Mouse (Mus musculus): ENCODE data around the gene Taf6.

Gene Taf6

DNA sequence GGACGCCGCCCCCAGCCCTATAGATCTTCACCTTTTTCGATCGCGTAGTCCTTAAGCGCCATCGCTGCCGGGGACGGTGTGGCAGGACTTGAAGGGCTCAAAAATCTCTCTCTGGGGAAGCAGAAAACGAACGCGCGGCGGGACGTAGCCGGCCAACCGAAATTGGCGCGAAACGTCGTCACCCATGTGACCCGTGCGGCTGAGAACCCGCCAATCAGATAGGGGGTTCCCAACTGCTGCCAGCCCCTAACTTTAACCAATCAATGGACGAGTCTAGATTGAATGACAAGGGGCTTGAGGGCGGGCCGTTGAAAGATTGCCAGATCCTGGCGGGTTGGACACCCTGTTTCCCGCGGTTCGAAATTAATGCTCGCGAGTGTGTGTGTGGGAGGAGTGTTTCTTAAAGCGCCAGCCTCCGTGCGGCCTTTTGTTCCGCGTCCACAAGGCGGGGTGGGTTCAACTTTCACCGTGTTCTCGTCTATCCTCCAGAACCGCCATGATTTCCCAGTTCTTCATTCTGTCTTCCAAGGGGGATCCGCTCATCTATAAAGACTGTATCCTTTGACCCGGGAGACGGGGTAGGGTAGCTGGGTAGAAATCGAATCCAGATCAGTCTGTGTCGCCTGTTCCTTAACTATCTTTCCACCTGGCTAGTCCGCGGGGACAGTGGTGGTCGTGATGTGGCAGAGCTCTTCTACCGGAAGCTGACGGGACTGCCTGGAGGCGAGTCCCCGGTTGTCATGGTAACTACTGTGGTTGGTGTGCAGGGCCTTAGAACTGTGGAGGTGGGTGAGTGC, 15.4 kb downstream of the Taf6 start, which contains the start of the genes Ap4m1 and Mcm7:
TSS of gene Ap4m1 (plus strand) at position 308 of the 797 bp plus-strand sequence.
TSS of gene Mcm7 (minus strand) at position 728 of the 797 bp plus-strand sequence.
- DNase-seq (ENCODE audit: low spot score in 2 of 2) = peak; percentile 94 to 99

DNA sequence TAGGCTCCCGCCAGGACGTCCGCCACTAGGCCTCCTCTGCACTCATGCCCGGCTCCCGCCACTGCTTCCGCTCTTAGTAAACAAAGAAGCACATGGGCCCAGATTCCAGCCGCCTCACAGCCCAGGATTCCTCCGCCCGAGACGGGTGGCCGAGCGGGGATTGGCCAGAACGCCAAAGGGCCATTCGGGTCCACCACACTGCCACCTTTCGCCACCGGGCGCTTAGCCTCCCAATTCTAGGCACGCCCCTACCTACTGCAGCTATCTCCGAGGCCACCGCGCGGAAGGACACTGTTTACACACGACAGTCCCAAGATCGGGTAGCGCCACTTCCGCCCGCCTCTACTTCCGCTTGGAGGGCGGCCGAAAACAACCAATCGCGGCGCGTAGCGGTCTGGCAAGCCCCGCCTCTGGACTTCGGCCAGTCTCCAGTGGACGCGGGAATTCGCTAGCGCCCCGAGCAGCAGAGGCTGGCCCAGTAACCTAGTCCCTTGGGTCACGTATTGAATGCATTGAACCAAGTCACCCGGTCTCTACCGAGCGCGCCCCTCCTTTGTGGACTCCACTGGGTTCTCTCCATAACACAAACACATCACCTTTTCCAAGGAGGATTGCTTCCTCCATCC, 16.2 kb downstream of the Taf6 start:
- peak; percentile 84 to 95 for DNase-seq (ENCODE audit: low spot score in 2 of 2)

GRCm38 (mm10) chr5:138165594-138165993, 21.7 kb downstream of the Taf6 start:
- no peak for DNase-seq (ENCODE audit: low spot score in 2 of 2)

- DNase-seq (ENCODE audit: low spot score in 2 of 2) = no peak
Observed at GRCm38 (mm10) chr5:138163610-138164009, 23.6 kb downstream of the Taf6 start.

DNA sequence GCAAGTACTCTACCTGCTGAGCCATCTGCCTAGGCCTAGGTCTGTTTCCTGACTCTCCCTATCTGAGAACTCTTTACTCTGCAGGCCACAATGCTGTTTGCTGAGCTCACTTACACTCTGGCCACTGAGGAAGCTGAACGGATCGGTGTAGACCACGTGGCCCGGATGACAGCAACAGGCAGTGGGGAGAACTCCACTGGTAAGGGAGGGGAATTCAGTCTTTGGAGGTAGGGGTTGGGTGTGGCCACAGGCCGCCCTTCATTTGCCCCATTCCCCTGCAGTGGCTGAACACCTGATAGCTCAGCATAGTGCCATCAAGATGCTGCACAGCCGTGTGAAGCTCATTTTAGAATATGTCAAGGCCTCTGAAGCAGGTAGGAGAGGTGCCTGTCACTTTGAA, 24.2 kb downstream of the Taf6 start:
- no peak for DNase-seq (ENCODE audit: low spot score in 2 of 2)

- DNase-seq (ENCODE audit: low spot score in 2 of 2) = peak; percentile 83 to 94
Observed at GRCm38 (mm10) chr5:138160842-138161665, 26.2 kb downstream of the Taf6 start, which contains the start of gene Cops6. Cops6 (plus strand) TSS chr5:138161071.

DNA sequence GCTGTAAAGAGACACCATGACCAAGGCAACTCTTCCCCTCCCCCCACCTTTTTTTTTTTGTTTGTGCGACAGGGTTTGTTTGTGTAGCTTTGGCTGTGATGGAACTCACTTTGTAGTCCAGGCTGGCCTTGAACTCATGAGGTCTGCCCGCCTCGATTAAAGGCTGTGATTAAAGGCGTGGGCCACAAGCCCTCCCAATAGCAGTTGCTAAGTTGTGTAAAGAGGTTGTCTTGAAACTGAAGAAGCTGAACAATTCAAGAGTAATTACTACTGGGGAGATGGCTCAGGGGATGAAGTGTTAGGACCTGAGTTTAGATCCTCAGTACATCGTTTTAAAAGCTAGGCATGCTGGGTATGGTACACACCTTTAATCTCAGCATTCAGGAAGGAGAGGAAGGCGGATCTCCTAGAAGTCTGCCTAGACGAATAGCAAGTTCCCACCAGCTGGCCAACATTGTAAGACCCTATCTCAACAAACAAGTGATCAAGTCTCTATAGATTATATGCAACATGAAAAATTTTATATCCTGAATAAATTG, 27.0 kb downstream of the Taf6 start:
- DNase-seq (ENCODE audit: low spot score in 2 of 2) = no peak

DNA sequence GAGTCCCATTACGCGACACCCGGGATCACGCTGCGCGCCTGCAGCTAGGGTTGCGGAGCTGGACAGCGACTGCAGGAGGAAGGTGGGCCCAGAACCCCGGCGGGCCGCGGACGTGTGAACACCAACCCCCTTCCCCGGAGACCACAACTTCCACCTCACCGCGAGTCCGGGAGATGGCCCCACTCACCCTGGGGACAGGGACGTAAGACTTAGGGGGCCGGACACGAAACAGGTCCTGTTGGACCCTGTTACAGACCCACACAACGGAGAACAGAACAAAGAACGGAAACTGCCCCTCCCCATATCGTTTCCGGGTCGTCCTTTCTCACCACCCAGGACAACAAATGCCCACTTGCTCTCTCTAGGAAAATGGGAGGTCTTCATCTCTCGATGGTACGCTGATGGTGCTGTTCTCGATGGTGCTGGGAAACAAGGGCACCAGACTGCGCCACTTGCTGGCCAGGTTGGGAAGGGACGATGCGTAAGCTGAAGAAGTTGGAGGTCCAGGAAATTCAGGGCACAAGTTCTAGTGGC, 31.7 kb downstream of the Taf6 start, which contains the start of gene Zfp113:
TSS of gene Zfp113 (minus strand) at position 302 of the 534 bp plus-strand sequence.
- DNase-seq (ENCODE audit: low spot score in 2 of 2) = peak; percentile 88 to 95

DNA sequence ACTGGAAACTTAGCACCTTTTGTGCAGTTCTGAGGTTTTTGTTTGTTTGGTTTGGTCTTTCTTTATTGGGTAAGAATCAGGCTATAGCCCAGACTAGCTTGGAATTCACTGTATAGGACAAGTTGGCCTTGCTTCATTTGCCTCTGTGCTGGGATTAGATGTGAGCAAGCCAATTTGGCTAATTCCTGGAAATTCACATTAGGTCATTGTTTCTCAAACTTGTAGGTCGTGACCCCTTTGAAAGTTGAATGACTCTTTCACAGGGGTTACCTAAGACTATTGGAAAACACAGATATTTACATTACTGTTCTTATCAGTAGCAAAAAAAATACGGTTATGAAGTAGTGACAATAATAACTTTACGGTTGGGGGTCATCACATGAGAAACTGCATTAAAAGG, 32.9 kb downstream of the Taf6 start:
- no peak for DNase-seq (ENCODE audit: low spot score in 2 of 2)

DNA sequence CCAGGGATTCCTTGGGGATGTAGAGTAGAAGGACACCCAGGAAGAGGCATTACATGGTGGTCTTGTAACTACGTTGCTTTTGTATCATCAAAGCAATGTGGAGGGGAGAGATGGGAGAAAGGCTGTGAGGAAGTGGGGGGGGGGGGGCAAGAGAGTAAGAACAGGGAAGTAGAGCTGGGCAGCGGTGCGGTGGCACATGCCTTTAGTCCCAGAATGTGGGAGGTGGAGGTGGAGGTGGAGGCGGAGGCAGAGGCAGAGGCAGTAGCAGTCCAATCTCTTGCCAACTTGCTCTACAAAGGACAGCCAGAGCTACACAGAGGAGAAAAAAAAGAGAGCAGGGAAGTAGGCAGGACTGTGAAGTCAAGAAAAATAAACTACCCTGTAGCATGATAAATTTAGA, 48.7 kb downstream of the Taf6 start:
- no peak for DNase-seq (ENCODE audit: low spot score in 2 of 2)

DNA sequence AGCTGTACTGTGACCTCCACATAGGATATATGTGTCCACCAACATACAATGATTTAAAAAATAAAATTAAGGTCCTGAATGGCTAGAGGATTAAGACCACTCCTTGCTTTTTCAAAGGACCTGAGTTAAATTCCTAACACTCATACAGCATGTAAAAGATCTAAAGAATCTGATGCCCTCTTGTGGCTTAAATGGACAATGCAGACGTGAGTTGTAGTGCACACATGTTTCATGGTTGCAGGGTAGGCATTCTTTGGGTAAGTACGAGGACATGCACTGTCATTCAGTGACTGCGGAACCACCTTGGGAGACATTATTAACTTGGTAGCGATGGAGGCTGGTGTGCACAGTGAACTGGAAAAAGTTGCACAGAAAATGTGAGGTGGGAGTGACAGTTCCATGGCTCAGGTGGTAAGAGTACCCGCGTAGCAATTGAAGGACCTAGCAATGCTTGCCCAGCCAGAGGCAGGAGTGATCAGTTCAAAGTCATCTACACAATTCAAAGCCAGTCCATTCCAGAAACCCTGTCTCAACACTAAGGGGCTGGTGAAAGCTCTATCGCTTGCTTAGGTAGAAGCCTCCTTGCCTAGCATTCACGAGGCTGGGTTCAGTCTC, 49.2 kb downstream of the Taf6 start:
- DNase-seq (ENCODE audit: low spot score in 2 of 2) = no peak

- DNase-seq (ENCODE audit: low spot score in 2 of 2) = no peak
Observed at GRCm38 (mm10) chr5:138137257-138137656, 50.0 kb downstream of the Taf6 start.

- no peak for DNase-seq (ENCODE audit: low spot score in 2 of 2)
Observed at GRCm38 (mm10) chr5:138132425-138133064, 54.7 kb downstream of the Taf6 start.

Measured in left cerebral cortex, adult 9 months (tissue).